Mouse (Mus musculus): ENCODE results near the gene Fam25c.

GRCm38 (mm10) chr14:34312339-34313048, 42.7 kb downstream of the Fam25c start:
- TF ChIP-seq POLR2A (IDR thresholded peaks at IDR 0.05; ENCODE audit: borderline replicate concordance, extremely low read depth, low read depth, low read length) (no peak), CTCF (IDR thresholded peaks at IDR 0.05; ENCODE audit: insufficient read depth, low read length) (no peak)

Data from lung, adult 2 months (tissue).